In genomic region chr3:19424384-19424783, GRCm38 (mm10) we compare ENCODE assay signal across 15 mouse cellular contexts.
"Had no signal": no experiment of that assay in that cellular context is flagged by ENCODE, and none has a peak within 500 bp of the region (broad histone marks: within the 10 kb centered on the region; RNA-seq: fewer than 3 reads in every experiment).

No protein-coding gene starts in this region.

- H3K27ac ChIP-seq: neural tube, embryonic 15.5 days; stomach, embryonic 15.5 days; stomach, postnatal 0 days had no signal

- H3K4me2 ChIP-seq: neural tube, embryonic 15.5 days; stomach, embryonic 15.5 days had no signal

- H3K36me3 ChIP-seq: neural tube, embryonic 15.5 days; stomach, embryonic 15.5 days had no signal

- H3K4me3 ChIP-seq: neural tube, embryonic 15.5 days; stomach, embryonic 15.5 days had no signal

- H3K27me3 ChIP-seq: neural tube, embryonic 15.5 days; stomach, embryonic 15.5 days had no signal

- H3K9me3 ChIP-seq: neural tube, embryonic 15.5 days; stomach, embryonic 15.5 days had no signal

- H3K9ac ChIP-seq: neural tube, embryonic 15.5 days; stomach, embryonic 15.5 days had no signal

- H3K4me1 ChIP-seq: neural tube, embryonic 15.5 days; stomach, embryonic 15.5 days had no signal

- DNase-seq: retina, postnatal 1 day; right cerebral cortex, adult 18-20 months; right cerebral cortex, postnatal 14 days; right cerebral cortex, postnatal 25 days; right cerebral cortex, postnatal 4 days; spleen, adult 18-20 months; thymus, adult 18-20 months; thymus, adult 2 months; thymus, postnatal 14 days; thymus, postnatal 25 days; thymus, postnatal 36 days; thymus, postnatal 4 days had no signal
